Mouse (Mus musculus): ENCODE results near the gene Tubb4a. TPM values are rescaled to one million over a fixed set of nuclear protein-coding genes. Genes with fewer than 3 reads are reported as not detected.

Gene Tubb4a
- polyA plus RNA-seq, 1 experiment = 1.4 TPM

DNA sequence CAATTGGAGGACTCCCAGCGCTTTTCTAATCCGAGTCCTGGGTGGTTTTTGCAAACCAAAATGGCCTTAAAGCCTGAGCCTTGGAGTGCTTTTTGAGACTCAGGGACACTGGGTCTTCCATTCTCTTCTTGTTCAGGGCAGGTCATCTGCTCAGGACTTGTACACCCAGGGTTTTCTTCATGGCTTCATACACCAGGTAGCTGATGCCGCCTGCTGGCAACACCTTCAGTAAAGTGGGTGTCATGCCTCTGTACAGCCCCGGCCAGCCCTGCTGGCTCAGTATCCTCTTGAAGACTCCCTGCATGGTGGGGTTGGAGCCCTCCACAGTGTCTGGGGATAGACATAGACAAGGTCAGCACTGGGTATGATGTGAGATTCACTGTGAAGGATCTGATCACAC is 54.7 kb downstream of the Tubb4a start:
- H3K4me3 ChIP-seq (replicated peaks) = no peak overlapping the region
- TF ChIP-seq FLI1 (IDR thresholded peaks at IDR 0.05; ENCODE audit: low read length) = no peak
- TF ChIP-seq GATA1 (IDR thresholded peaks at IDR 0.05; ENCODE audit: borderline replicate concordance, low read length) = no peak

DNA sequence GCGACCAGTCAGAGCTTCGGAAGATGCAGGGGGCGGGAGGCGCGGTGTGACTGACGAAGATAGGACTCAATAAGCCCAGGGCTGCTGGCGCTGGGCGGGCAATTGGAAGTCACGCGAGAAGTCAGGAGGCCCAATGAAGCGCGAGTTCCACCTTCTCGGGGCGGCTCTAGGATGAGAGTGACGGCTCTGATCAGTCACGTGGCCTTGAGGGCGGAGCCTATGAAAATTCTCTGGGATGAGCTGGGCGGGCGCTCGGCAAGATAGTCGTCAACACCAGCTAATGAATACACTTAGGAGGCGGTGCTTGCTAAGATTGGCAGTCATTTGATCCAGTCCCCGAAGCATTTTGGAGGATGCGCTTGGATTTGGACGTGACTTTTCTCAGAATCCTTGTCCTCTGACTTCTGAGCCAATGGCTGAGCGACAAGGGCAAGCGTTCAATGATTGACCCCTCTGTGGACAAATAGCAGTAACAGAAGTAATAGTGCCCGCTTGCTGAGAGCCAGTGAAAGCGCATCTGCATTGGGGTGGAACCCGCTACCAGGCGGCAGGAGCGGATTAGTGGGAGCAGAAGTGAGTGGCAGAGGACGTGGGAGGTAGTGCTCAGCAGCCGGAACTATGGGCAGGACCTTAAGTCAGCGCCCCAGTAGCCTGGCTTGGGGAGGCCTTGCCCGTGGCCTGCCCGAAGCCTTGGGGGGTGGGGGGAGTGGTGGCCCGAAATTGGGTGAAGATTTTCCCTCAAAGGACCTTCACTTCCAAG is 55.7 kb downstream of the Tubb4a start:
- 0 out of 3 replicates have a peak, but pooled peaks have one; percentile 36 for TF ChIP-seq GATA1 (IDR thresholded peaks at IDR 0.05; ENCODE audit: borderline replicate concordance, low read length)
- TF ChIP-seq FLI1 (IDR thresholded peaks at IDR 0.05; ENCODE audit: low read length) = no peak
- H3K27me3 ChIP-seq (replicated peaks) = no peaks in the 10 kb centered on the region
- peaks cover 23% of the 10 kb centered on the region for H3K36me3 ChIP-seq (replicated peaks; ENCODE audit: low read length)
- H3K9me3 ChIP-seq = no peaks in the 10 kb centered on the region
- peak overlapping the region; percentile 94 for H3K4me3 ChIP-seq (replicated peaks)
- H3K4me1 ChIP-seq = peaks cover 42% of the 10 kb centered on the region

More for the DNA sequence above, 54.7 kb downstream of the Tubb4a start:
- Histone ChIP-seq H3K4me1 (peaks cover 37% of the 10 kb centered on the region), H3K36me3 (replicated peaks; ENCODE audit: low read length) (peaks cover 13% of the 10 kb centered on the region), H3K9me3 (no peaks in the 10 kb centered on the region), H3K27me3 (replicated peaks) (no peaks in the 10 kb centered on the region)

DNA sequence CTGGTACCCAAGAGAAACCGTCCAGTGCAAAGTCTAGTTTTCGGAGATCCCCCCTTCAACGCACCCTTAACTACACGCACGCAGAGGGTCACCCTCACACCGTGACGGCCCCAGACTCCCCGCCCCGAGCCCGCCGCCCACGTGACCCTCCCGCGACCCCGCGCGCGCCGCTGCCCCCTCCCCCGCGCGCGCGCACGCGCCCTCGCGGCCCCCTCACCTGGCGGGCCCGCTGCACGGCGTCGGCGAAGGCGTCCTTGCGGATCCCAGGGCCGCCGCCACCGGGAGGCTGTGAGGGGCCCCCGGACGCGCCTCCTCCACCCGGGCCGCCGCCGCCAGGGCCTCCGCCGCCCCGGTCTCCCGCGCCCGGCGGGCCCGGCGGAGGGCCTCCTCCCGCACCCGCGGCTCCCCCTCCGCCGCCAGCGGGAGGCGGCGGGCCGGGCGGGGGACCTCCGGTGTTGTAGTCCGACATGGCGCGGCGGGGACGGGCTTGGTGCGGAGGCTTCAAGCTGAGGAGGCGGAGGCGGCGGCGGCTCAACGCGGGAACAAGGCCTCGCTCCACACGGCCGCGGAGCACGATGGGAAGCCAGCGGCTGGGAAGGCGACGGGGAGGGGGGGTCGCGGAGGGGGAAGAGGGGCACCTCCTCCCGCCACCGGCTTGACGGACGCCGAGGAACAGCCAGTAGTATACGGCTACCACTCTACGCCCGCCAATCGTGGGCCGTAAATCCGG is 56.5 kb downstream of the Tubb4a start, which contains the start of gene Khsrp:
Khsrp (minus strand) TSS at position 592 of the 730 bp plus-strand sequence.
- no peaks in the 10 kb centered on the region for H3K9me3 ChIP-seq
- no peaks in the 10 kb centered on the region for H3K27me3 ChIP-seq (replicated peaks)
- peaks cover 42% of the 10 kb centered on the region for H3K4me1 ChIP-seq
- TF ChIP-seq FLI1 (IDR thresholded peaks at IDR 0.05; ENCODE audit: low read length) (no peak), GATA1 (IDR thresholded peaks at IDR 0.05; ENCODE audit: borderline replicate concordance, low read length) (no peak)
- peaks cover 30% of the 10 kb centered on the region for H3K36me3 ChIP-seq (replicated peaks; ENCODE audit: low read length)
- peak within 1 kb of the TSS; percentile 94 for H3K4me3 ChIP-seq (replicated peaks)

Other genes starting within 250 kb of the Tubb4a start
- not detected in 2 replicates for gene Acsbg2, start 213.3 kb downstream of the Tubb4a start, polyA plus RNA-seq (2012; ENCODE audit: insufficient read depth, low replicate concordance)
- 0.36 TPM in 1 of 2 replicates, not detected in the other for gene 1700061G19Rik, start 212.3 kb downstream of the Tubb4a start, polyA plus RNA-seq (2012; ENCODE audit: insufficient read depth, low replicate concordance)
- 43.2 and 95.7 TPM in 2 replicates for gene Mllt1, start 152.4 kb downstream of the Tubb4a start, polyA plus RNA-seq (2012; ENCODE audit: insufficient read depth, low replicate concordance)
- gene Acer1, start 105.7 kb downstream of the Tubb4a start, polyA plus RNA-seq (2012; ENCODE audit: insufficient read depth, low replicate concordance) = not detected in 2 replicates
- gene Clpp, start 97.5 kb downstream of the Tubb4a start, polyA plus RNA-seq (2012; ENCODE audit: insufficient read depth, low replicate concordance) = 177 and 234 TPM in 2 replicates
- 20.4 and 32.6 TPM in 2 replicates for gene Alkbh7, start 90.4 kb downstream of the Tubb4a start, polyA plus RNA-seq (2012; ENCODE audit: insufficient read depth, low replicate concordance)
- gene Pspn, start 87.8 kb downstream of the Tubb4a start, polyA plus RNA-seq (2012; ENCODE audit: insufficient read depth, low replicate concordance) = 0.63 TPM in 1 of 2 replicates, not detected in the other
- gene Gtf2f1, start 76.5 kb downstream of the Tubb4a start, polyA plus RNA-seq (2012; ENCODE audit: insufficient read depth, low replicate concordance) = 61.0 and 154 TPM in 2 replicates
- 0.08 TPM in 1 of 2 replicates, not detected in the other for gene Gm17949, start 76.3 kb downstream of the Tubb4a start, polyA plus RNA-seq (2012; ENCODE audit: insufficient read depth, low replicate concordance)
- gene Khsrp, start 56.3 kb downstream of the Tubb4a start, polyA plus RNA-seq (2012; ENCODE audit: insufficient read depth, low replicate concordance) = 202 and 511 TPM in 2 replicates
- not detected in 2 replicates for gene Slc25a41, start 46.1 kb downstream of the Tubb4a start, polyA plus RNA-seq (2012; ENCODE audit: insufficient read depth, low replicate concordance)
- 0.11 TPM in 1 of 2 replicates, not detected in the other for gene Crb3, start 28.7 kb downstream of the Tubb4a start, polyA plus RNA-seq (2012; ENCODE audit: insufficient read depth, low replicate concordance)
- gene Slc25a23, start 27.9 kb downstream of the Tubb4a start, polyA plus RNA-seq (2012; ENCODE audit: insufficient read depth, low replicate concordance) = 0.49 and 6.1 TPM in 2 replicates
- gene Dennd1c, start 9.3 kb downstream of the Tubb4a start, polyA plus RNA-seq (2012; ENCODE audit: insufficient read depth, low replicate concordance) = 15.6 and 31.6 TPM in 2 replicates
- gene Tnfsf9, start 17.5 kb upstream of the Tubb4a start, polyA plus RNA-seq (2012; ENCODE audit: insufficient read depth, low replicate concordance) = 3.3 and 4.6 TPM in 2 replicates
- not detected in 2 replicates for gene Cd70, start 62.0 kb upstream of the Tubb4a start, polyA plus RNA-seq (2012; ENCODE audit: insufficient read depth, low replicate concordance)
- gene Tnfsf14, start 106.4 kb upstream of the Tubb4a start, polyA plus RNA-seq (2012; ENCODE audit: insufficient read depth, low replicate concordance) = 49.5 and 144 TPM in 2 replicates
- gene C3, start 140.4 kb upstream of the Tubb4a start, polyA plus RNA-seq (2012; ENCODE audit: insufficient read depth, low replicate concordance) = 0.52 and 16.6 TPM in 2 replicates
- gene Gpr108, start 160.7 kb upstream of the Tubb4a start, polyA plus RNA-seq (2012; ENCODE audit: insufficient read depth, low replicate concordance) = 30.6 and 33.1 TPM in 2 replicates
- gene Trip10, start 161.7 kb upstream of the Tubb4a start, polyA plus RNA-seq (2012; ENCODE audit: insufficient read depth, low replicate concordance) = 25.4 and 45.7 TPM in 2 replicates
- gene Vav1, start 191.3 kb upstream of the Tubb4a start, polyA plus RNA-seq (2012; ENCODE audit: insufficient read depth, low replicate concordance) = 34.6 and 164 TPM in 2 replicates